Mouse (Mus musculus) forebrain, embryonic 10.5 days (tissue): ENCODE measurements at regions not wholly inside any gene's neighbourhood (a gene's known extent, or its start where the extent isn't known, plus 50 kb on each side); places are given as distances from the start of the nearest gene placed in this dataset.

Source experiments
- DNase-seq: peaks from one replicate; pipeline ENCODE4 v3.0.0-alpha.2; 2017; ENCODE audit warnings: low spot score; ENCODE audit errors: extremely low spot score
- H3K27ac ChIP-seq: fragments of 300-500 bp; sonication (generic); 2 replicates; pipeline ENCODE4 v1.5.1; 2016; ENCODE audit warnings: mild to moderate bottlenecking
- H3K27me3 ChIP-seq: fragments of 300-500 bp; sonication (generic); 2 replicates; pipeline ENCODE4 v1.6.1; 2016; ENCODE audit warnings: mild to moderate bottlenecking; ENCODE audit not compliant: poor library complexity, severe bottlenecking
- H3K36me3 ChIP-seq: fragments of 300-500 bp; sonication (generic); replicated peaks from 2 replicates; pipeline ENCODE4 v1.6.1; 2016; ENCODE audit warnings: mild to moderate bottlenecking, moderate library complexity
- H3K4me1 ChIP-seq: fragments of 300-500 bp; sonication (generic); 2 replicates; pipeline ENCODE4 v1.6.1; 2016
- H3K4me3 ChIP-seq: fragments of 300-500 bp; sonication (generic); 2 replicates; pipeline ENCODE4 v1.5.1; 2016; ENCODE audit warnings: mild to moderate bottlenecking, moderate library complexity
- H3K9me3 ChIP-seq: fragments of 300-500 bp; sonication (generic); 2 replicates; pipeline ENCODE4 v1.6.1; 2016; ENCODE audit warnings: mild to moderate bottlenecking, moderate library complexity
- WGBS: fragments of 180-500 bp; shearing (Covaris S2); methylation state at CpG from one replicate; pipeline ENCODE4 v1.1.7; 2016; 5-methylcytosine and 5-hydroxymethylcytosine counted together

DNA sequence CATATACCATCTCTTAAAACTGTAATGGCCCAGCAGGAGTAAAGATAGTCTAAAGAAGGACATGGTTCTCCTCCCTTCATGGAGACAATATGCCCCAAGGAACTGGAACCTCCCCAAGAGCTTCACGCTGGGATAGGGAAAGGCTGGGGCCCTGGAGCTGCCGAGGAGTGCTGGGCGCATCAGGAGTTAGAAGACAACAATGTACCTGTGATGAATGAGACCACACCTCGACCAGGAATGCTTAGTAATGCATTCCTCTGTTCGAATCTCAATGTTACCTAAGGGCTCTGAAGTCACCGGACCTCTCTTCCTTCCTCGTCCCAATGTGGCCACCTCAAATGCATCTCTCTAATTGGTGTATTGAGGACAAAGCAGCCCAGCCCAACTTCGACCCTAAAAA lies 175.4 kb upstream of the Fbxo11 start:
- 90% methylated on average over 8 of the region's 8 CpGs for WGBS
- H3K27me3 ChIP-seq, result no peaks in the 10 kb centered on the region
- H3K9me3 ChIP-seq, result peaks cover 13% of the 10 kb centered on the region
- H3K36me3 ChIP-seq, result no peaks in the 10 kb centered on the region
- H3K27ac ChIP-seq, result no peak overlapping the region
- DNase-seq, result no peak
- H3K4me1 ChIP-seq, result no peaks in the 10 kb centered on the region
- H3K4me3 ChIP-seq, result no peak overlapping the region

DNA sequence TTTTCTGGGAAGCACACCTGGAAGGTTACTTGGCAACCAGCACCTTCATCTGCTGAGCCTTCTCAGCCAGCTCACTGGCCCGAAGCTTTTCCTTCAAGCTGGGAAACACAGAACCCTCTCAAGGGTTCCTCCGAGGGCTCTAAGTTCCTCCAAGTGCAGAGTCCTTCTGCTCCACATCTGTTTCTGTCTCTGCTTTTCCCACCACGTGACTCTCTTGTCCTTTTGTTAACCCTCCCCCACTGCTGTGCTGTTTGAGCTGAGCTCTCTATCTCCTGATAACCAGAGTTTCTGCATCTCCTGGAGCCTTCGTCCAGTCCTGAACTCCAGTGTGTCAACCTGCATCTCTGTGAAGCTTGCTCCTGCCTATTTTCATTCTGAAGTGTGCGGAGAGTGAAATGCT lies 183.5 kb upstream of the Fbxo11 start:
- Histone ChIP-seq H3K4me1 (peaks cover 11% of the 10 kb centered on the region), H3K27ac (no peak overlapping the region), H3K9me3 (no peaks in the 10 kb centered on the region), H3K4me3 (no peak overlapping the region), H3K36me3 (no peaks in the 10 kb centered on the region), H3K27me3 (0 out of 2 replicates have a peak, but pooled peaks cover 3% of the 10 kb centered on the region)
- 75% methylated on average over 5 of the region's 5 CpGs for WGBS
- DNase-seq, result no peak

DNA sequence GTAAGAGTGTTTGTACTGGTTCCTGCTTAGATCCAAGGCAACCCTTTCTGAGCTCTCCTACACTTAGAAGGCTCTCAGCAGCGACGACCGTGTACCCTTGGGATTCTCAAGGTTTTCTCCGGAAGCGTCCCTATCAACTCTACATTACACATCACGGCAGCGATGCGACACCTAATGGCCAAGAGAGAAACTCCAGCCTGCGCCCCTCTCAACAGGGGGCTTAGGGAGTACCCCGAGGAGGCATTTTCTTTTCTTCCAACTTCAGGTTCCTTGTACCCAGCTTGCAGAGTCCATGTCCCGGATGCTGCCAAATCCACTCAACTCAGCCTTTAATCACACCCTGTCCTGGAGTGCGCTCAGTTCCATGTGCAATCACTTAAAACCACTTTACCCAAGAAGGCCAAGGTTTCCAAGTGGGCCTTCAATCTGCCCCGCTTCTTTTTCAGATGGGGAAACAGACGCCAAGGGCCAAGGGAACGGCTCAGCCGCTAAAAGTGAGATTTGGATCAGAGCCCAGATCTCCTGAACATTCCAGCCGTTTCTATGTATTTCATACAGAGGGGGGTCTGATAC lies 186.9 kb upstream of the Fbxo11 start:
- peak; percentile 65 for DNase-seq
- Histone ChIP-seq H3K27ac (no peak overlapping the region), H3K27me3 (0 out of 2 replicates have a peak, but pooled peaks cover 3% of the 10 kb centered on the region), H3K4me1 (peaks cover 27% of the 10 kb centered on the region), H3K36me3 (no peaks in the 10 kb centered on the region), H3K4me3 (peak overlapping the region; percentile 20; the same call in 1 of the 2 replicates), H3K9me3 (no peaks in the 10 kb centered on the region)
- WGBS, result 20% methylated on average over 17 of the region's 17 CpGs

DNA sequence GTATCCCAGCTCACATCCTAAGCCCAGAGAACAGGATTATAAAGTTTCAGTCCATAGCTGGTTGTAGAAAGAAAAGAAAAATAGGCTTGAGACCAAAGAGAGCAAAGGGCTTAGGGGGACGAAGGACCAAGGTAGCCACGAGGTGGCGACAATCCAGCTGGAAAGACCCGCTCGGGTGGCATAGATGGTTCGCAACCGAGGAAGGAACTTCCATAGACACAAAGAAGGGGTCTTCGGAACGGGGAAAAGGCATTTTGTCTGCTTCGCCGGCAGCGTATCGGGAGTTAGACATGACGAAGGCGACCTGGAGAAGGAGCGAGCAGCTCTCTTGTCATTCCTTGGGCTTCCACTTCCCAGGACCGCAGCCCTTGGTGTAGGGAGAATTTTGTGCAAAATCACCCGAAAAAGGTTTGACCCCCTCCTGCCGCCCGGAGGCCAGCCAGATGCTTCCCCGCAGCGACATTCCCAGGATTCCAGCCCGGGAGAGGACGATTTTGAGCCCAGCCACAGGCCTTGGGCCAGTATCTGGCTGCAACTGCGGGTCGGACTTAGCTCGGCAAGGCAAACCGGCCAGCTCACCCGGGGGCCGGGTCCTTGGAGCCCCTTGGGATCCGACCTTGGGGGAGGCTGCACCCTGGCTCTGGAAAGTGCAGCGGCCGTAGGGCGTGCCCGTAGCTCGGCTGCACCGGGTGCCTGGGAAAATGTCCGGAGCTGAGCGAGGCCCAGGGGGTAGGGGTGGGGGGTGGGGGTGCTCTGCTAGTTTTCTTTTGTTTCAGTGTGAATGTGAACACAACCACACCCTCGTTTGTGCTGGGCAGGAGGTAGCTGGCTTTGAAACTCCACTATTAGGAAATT lies 184.5 kb upstream of the Foxn2 start:
- no peaks in the 10 kb centered on the region for H3K9me3 ChIP-seq
- WGBS, result under 1% methylated on average over 40 of the region's 40 CpGs
- H3K4me1 ChIP-seq, result peaks cover 31% of the 10 kb centered on the region
- H3K36me3 ChIP-seq, result no peaks in the 10 kb centered on the region
- H3K4me3 ChIP-seq, result peak overlapping the region; percentile 66
- H3K27ac ChIP-seq, result peak overlapping the region; percentile 95
- H3K27me3 ChIP-seq, result 0 out of 2 replicates have a peak, but pooled peaks cover 3% of the 10 kb centered on the region
- peak; percentile 84 for DNase-seq

DNA sequence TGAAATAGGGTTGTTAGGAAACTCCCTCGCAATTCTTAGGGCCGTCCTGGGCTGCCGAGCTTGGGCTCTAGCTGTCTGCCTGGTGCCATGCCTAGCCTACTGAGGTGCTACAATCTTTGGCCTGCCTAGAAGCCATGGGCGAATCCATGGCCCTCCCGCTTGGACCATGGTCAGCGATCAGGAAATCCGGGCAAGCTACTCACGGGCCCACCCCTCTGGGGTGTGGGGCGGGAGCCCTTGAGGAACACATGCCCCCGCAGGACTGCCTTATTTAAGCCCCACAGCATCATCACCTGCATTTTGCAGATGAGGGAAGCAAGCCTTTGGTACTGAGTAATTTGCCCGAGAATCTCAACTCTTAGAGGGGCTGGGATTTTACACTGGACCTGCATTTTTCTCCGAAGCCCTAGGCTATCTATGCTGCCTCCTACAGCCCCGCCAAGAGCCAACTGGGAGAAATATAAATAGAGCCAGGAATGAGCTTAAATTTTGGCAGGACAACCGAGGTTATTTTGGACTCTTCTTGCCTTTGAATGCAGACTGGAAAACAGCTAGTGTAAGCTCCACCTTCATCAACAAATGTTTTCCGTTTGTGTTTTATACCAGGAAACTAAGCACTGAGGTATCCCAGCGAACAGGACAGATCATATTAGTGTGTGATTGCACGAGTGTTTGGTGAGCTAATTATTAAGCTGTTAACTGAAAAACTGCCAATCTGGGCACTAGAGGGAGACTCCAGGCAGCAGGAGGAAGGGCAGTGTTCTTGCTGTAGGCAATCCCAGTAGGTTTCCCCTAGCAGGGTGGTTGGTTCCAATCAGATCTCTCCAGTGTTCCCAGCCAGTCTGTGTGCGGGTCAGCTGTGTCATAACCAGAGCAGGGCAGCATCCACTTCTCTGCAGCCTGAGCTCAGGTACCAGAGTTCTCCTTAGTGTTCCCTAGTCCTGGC lies 183.6 kb upstream of the Foxn2 start:
- no peaks in the 10 kb centered on the region for H3K9me3 ChIP-seq
- peak; percentile 62 for DNase-seq
- H3K27ac ChIP-seq, result peak overlapping the region; percentile 95
- 3% methylated on average over 18 of the region's 18 CpGs for WGBS
- peak overlapping the region; percentile 66 for H3K4me3 ChIP-seq
- H3K36me3 ChIP-seq, result no peaks in the 10 kb centered on the region
- H3K4me1 ChIP-seq, result peaks cover 30% of the 10 kb centered on the region
- 0 out of 2 replicates have a peak, but pooled peaks cover 3% of the 10 kb centered on the region for H3K27me3 ChIP-seq

DNA sequence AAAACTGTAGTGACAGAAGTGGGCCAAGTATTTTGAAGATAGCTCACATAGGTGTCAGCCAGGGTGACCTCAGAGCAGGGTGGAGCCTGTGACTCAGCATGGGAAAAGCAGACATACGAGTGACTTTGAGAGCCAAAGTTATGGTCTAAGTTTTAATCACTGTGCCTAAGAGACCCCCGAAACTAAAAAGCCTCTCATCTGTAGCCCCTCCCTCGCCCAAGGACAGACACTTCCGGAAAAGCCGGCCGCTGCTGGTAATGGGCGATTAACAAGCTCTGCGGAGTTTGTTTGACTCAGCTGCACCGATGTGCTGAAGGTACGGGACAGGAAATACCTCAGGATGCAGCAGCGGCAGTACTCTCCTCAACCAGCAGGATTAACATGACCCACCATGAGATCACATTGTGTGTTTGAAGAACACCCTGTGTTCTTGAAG lies 182.1 kb upstream of the Foxn2 start:
- DNase-seq, result no peak

DNA sequence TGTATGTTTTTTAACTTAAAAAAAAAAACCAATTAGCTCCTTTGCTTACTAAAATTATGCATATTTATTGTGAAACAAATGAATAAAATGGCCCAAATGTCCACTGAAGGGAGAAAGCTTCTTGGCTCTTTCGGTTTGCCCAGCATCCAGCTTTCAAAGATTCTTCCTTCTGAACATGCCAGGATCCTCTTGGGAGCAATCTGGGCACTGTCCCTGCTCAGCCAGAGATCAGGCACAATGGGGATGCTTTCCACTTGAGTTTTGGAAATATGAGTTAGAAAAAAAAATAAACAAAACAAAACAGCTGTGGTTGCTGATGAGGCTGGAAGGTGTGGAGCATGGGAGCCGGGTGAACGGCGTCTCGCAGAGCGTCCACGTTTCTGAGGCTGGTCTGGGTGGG lies 180.3 kb upstream of the Foxn2 start:
- Histone ChIP-seq H3K4me1 (peaks cover 26% of the 10 kb centered on the region), H3K9me3 (no peaks in the 10 kb centered on the region), H3K27me3 (no peaks in the 10 kb centered on the region), H3K27ac (no peak overlapping the region), H3K4me3 (no peak overlapping the region), H3K36me3 (no peaks in the 10 kb centered on the region)
- DNase-seq, result no peak
- WGBS, result 95% methylated on average over 7 of the region's 7 CpGs

More for the DNA sequence above, 182.1 kb upstream of the Foxn2 start:
- 79% methylated on average over 11 of the region's 11 CpGs for WGBS
- no peaks in the 10 kb centered on the region for H3K27me3 ChIP-seq
- H3K4me3 ChIP-seq, result no peak overlapping the region
- no peaks in the 10 kb centered on the region for H3K36me3 ChIP-seq
- no peaks in the 10 kb centered on the region for H3K9me3 ChIP-seq
- H3K4me1 ChIP-seq, result peaks cover 26% of the 10 kb centered on the region
- no peak overlapping the region for H3K27ac ChIP-seq

DNA sequence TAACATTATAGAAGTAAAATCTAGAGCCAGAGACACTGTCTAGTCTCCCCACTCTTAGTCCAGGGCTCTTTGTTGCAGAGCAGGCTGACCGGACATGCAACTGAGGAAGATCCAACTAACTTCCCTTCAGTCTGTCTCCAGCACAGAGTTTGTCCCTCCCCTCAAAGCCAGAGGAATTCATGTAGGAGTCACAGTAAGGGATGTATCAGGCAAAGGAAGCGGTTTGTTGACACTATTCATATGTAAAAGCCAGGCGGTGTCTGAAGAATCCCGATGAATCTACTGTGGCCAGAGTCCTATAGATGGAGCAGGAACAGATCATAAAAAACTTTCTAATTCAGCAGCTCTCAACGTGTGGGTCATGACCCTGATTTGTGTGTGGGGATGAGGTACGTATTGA lies 179.7 kb upstream of the Foxn2 start:
- WGBS, result 64% methylated on average over 6 of the region's 6 CpGs
- H3K4me3 ChIP-seq, result no peak overlapping the region

DNA sequence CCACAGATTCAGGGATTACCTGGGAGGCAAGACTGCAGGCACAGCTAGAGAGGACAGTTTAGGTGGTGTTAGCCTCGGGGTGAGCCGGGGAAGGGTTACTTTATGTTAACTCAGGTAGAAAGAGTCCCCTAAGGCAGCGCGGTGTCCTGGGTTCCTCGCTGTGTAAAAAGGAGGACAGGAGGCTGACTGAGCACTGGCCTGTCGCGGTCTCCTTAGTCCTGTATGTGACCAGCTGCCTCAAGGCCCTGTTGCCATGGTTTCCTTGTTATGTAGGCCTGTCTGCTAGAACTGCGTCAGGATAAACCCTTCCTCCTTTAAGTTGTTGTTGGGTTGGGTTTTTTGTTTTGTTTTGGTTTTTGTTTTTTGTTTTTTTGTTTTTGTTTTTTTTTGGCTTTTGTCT lies 179.0 kb upstream of the Foxn2 start:
- peaks cover 15% of the 10 kb centered on the region for H3K4me1 ChIP-seq
- H3K27me3 ChIP-seq, result no peaks in the 10 kb centered on the region
- H3K4me3 ChIP-seq, result no peak overlapping the region
- DNase-seq, result no peak
- H3K36me3 ChIP-seq, result no peaks in the 10 kb centered on the region
- H3K27ac ChIP-seq, result no peak overlapping the region
- 45% methylated on average over 8 of the region's 8 CpGs for WGBS
- H3K9me3 ChIP-seq, result no peaks in the 10 kb centered on the region

More for the DNA sequence above, 179.7 kb upstream of the Foxn2 start:
- Histone ChIP-seq H3K9me3 (no peaks in the 10 kb centered on the region), H3K27me3 (no peaks in the 10 kb centered on the region), H3K36me3 (no peaks in the 10 kb centered on the region), H3K4me1 (peaks cover 21% of the 10 kb centered on the region), H3K27ac (no peak overlapping the region)
- DNase-seq, result no peak

DNA sequence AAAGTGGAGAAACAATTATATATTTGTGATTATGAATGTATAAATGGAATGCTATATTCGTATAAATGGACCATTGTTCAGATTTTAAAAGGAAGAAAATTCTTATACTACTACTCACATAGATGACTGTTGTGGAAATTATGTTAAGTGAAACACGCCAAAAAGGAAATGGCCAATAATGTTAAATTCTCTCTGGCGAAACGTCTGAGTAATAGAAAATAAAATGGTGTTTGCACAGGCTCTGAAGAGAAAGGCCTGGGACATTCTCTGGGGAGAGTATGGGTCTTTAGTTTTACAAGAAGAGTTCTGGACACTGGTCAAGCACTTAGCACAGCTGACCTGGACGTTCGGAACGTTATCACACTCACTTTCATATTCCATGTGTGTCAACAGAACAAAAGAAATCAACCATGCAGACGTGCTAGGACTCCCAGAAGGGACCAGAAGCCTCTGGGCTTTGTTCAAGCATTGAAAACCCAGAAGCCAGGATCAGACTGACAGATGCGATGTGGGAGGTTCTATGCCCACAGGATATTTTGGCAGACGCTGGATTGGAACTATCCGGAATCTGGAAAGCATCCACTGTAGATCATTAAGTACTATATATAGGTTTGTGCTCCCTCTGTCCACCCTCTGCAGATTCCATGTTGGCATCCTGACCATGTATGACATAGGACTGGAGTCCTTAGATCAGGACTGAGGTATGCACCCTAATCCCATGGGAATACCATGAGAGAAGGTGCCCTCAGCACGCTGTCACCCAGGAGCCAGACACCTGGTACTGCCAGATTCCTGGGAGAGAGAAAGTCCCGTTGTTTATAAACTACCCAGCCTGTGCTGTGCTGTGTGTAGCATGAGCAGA lies 178.0 kb upstream of the Foxn2 start:
- no peak for DNase-seq
- no peaks in the 10 kb centered on the region for H3K36me3 ChIP-seq
- H3K4me3 ChIP-seq, result no peak overlapping the region
- 86% methylated on average over 13 of the region's 13 CpGs for WGBS
- H3K9me3 ChIP-seq, result peaks cover 7% of the 10 kb centered on the region; the same call in 1 of the 2 replicates
- no peak overlapping the region for H3K27ac ChIP-seq
- H3K27me3 ChIP-seq, result no peaks in the 10 kb centered on the region
- H3K4me1 ChIP-seq, result peaks cover 6% of the 10 kb centered on the region

DNA sequence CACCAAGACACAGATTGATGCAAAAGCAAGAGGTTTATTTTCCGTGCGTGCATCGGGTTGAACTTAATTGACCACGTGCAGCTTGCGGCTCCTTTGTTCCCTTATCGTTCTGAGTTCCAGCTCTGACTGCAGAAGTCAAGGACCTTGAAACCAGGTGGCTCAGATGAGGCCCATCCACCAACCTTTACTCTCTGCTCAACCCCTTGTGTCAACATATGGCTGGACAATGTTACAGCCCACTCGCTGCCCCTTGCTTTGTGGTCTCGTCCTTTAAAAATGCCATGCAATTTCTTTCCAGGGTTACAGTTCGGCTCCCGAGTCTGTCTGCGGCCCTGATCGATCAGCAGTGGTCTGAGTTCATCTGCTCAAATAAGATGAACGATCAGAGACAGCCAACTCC lies 175.2 kb upstream of the Foxn2 start:
- Histone ChIP-seq H3K9me3 (peaks cover 9% of the 10 kb centered on the region; the same call in 1 of the 2 replicates), H3K27me3 (no peaks in the 10 kb centered on the region), H3K4me3 (no peak overlapping the region), H3K27ac (no peak overlapping the region), H3K36me3 (no peaks in the 10 kb centered on the region), H3K4me1 (peaks cover 6% of the 10 kb centered on the region)
- WGBS, result 94% methylated on average over 13 of the region's 13 CpGs
- DNase-seq, result no peak

DNA sequence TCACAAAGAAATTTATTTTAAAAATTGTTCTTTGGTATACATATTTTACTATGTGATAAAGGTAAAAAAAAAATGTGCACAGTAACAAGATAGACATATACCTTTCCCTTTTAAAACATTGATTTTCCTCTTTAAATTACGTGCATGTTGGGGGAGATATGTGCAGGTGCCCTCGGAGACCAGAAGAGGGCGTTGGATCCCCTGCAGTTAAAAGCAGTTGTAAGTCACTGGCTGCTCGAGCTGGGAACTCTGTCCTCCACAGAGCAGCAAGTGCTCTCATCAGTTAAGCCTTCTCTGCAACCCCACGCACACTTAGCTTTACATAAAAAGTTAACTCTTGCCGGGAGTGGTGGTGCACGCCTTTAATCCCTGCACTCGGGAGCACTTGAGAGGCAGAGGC lies 172.3 kb upstream of the Foxn2 start:
- Histone ChIP-seq H3K4me1 (no peaks in the 10 kb centered on the region), H3K36me3 (no peaks in the 10 kb centered on the region), H3K27ac (no peak overlapping the region), H3K27me3 (no peaks in the 10 kb centered on the region), H3K9me3 (peaks cover 9% of the 10 kb centered on the region; the same call in 1 of the 2 replicates), H3K4me3 (no peak overlapping the region)
- 83% methylated on average over 8 of the region's 8 CpGs for WGBS
- DNase-seq, result no peak
